8 mouse cellular contexts compared by ENCODE assay signal in the genomic region with DNA sequence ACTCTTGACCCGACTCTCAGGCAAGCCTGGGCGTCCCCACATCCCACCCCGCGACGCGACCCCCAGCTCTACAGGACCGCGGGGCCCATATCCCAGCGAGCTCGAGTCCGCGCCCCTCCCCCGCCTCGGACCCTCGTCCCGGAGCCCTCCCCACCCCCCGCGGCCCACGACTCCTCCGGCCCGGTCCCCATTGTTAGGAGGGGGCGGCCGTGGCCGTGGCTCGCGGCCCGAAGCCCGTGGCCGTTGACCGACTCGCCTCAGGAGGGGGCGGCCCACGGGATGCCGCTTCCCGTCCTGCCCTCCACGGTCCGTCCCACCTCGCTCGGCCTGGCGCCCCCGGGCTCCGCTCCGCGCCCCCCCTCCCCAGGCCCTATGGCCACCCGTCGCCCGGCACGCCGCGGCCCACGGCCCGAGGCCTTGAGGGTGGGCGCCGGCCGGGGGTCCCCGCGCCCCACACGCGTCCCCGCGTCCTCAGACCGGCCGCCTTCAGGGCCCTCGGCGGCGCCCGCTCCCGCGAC. TPM values are rescaled to one million over a fixed set of nuclear protein-coding genes. Genes with fewer than 3 reads are reported as not detected.
DNase-seq lines count a peak whose midpoint lies in the region; ATAC-seq lines count a peak whose summit lies in the region.

A gene (minus strand): TSS at position 111 of the 518 bp plus-strand sequence.

- H3K4me2 ChIP-seq in embryonic facial prominence, embryonic 12.5 days (replicated peaks), result peak within 1 kb of the TSS; percentile 65
- H3K4me2 ChIP-seq in heart, embryonic 12.5 days, result peak within 1 kb of the TSS; percentile 86
- H3K4me2 ChIP-seq in stomach, embryonic 14.5 days (replicated peaks; ENCODE audit: low read depth, low read length), result peak within 1 kb of the TSS; percentile 72

- no peaks in the 10 kb centered on the region for H3K9me3 ChIP-seq in embryonic facial prominence, embryonic 12.5 days
- no peaks in the 10 kb centered on the region for H3K9me3 ChIP-seq in heart, embryonic 12.5 days (replicated peaks)
- H3K9me3 ChIP-seq in stomach, embryonic 14.5 days (ENCODE audit: control insufficient read depth, low read depth, low read length), result no peaks in the 10 kb centered on the region

- H3K27ac ChIP-seq in embryonic facial prominence, embryonic 12.5 days, result peak within 1 kb of the TSS; percentile 58
- H3K27ac ChIP-seq in heart, embryonic 12.5 days (ENCODE audit: poor library complexity, severe bottlenecking), result peak within 1 kb of the TSS; percentile 40
- peak within 1 kb of the TSS; percentile 44 for H3K27ac ChIP-seq in stomach, embryonic 14.5 days (ENCODE audit: low read length)

- no peaks in the 10 kb centered on the region; the same call in 1 of the 2 replicates for H3K36me3 ChIP-seq in embryonic facial prominence, embryonic 12.5 days
- H3K36me3 ChIP-seq in heart, embryonic 12.5 days, result peaks cover 18% of the 10 kb centered on the region; the same call in 1 of the 2 replicates
- H3K36me3 ChIP-seq in stomach, embryonic 14.5 days (ENCODE audit: control insufficient read depth, insufficient read depth, low read length), result no peaks in the 10 kb centered on the region; the same call in 1 of the 2 replicates

- peaks cover 10% of the 10 kb centered on the region for H3K4me1 ChIP-seq in embryonic facial prominence, embryonic 12.5 days
- H3K4me1 ChIP-seq in heart, embryonic 12.5 days (replicated peaks), result peaks cover 14% of the 10 kb centered on the region; the same call in 1 of the 2 replicates
- H3K4me1 ChIP-seq in stomach, embryonic 14.5 days (ENCODE audit: control insufficient read depth, insufficient read depth, low read length), result peaks cover 4% of the 10 kb centered on the region; the same call in 1 of the 2 replicates

- peak within 1 kb of the TSS; percentile 96 for H3K9ac ChIP-seq in embryonic facial prominence, embryonic 12.5 days
- H3K9ac ChIP-seq in heart, embryonic 12.5 days, result peak within 1 kb of the TSS; percentile 98
- H3K9ac ChIP-seq in stomach, embryonic 14.5 days (replicated peaks; ENCODE audit: low read depth, low read length), result peak within 1 kb of the TSS; percentile 91

- no peaks in the 10 kb centered on the region for H3K27me3 ChIP-seq in embryonic facial prominence, embryonic 12.5 days
- H3K27me3 ChIP-seq in heart, embryonic 12.5 days (replicated peaks), result no peaks in the 10 kb centered on the region
- H3K27me3 ChIP-seq in stomach, embryonic 14.5 days (ENCODE audit: control insufficient read depth, insufficient read depth, low read length), result no peaks in the 10 kb centered on the region

- ATAC-seq in embryonic facial prominence, embryonic 12.5 days (ENCODE audit: insufficient number of reproducible peaks, insufficient read depth, low FRiP score, low TSS enrichment), result peak; percentile 76
- peak; percentile 79 for ATAC-seq in heart, embryonic 12.5 days (ENCODE audit: insufficient number of reproducible peaks, low FRiP score)
- peak; percentile 70 for ATAC-seq in stomach, embryonic 14.5 days (ENCODE audit: insufficient number of reproducible peaks, insufficient read depth, low FRiP score, low read depth)

- under 1% methylated on average over 50 of the region's 69 CpGs for WGBS in embryonic facial prominence, embryonic 12.5 days
- under 1% methylated on average over 50 of the region's 69 CpGs for WGBS in heart, embryonic 12.5 days
- 1% methylated on average over 66 of the region's 69 CpGs for WGBS in large intestine, adult 2 months
- 1% methylated on average over 52 of the region's 69 CpGs for WGBS in stomach, embryonic 14.5 days

- DNase-seq in layer of hippocampus, adult 8-10 months (ENCODE audit: low spot score in 2 of 2), result no peak
- no peak for DNase-seq in layer of hippocampus, adult 9-11 months
- no peak for DNase-seq in adrenal gland, adult 2 months
- no peak for DNase-seq in large intestine, adult 2 months (ENCODE audit: low read depth, low spot score)
- peak; percentile 53 for DNase-seq in lung, postnatal 10 days

- H3K4me3 ChIP-seq in embryonic facial prominence, embryonic 12.5 days, result peak within 1 kb of the TSS; percentile 98
- peak within 1 kb of the TSS; percentile 95 for H3K4me3 ChIP-seq in heart, embryonic 12.5 days
- peak within 1 kb of the TSS; percentile 93 for H3K4me3 ChIP-seq in stomach, embryonic 14.5 days (ENCODE audit: low read depth, low read length)

RNA-seq across cellular contexts. Expression of the gene that starts here (rescaled TPM):
- total RNA-seq in layer of hippocampus, adult 8-10 months (2022), result 10 to 100 TPM; 65.0 to 79.8 (median 71.3) TPM
- total RNA-seq in adrenal gland, adult 2 months (2021), result 10 to 100 TPM; 45.1 to 53.3 TPM
- polyA plus RNA-seq in adrenal gland, adult 2 months (2012; rRNA removed), result 128 and 133 TPM in 2 replicates
- polyA plus RNA-seq in embryonic facial prominence, embryonic 12.5 days (2016; fragmentation: Nextera tagmentation; extraction: Ambion mirVana), result 29.7 and 33.3 TPM in 2 replicates
- 18.1 and 20.4 TPM in 2 replicates for polyA plus RNA-seq in heart, embryonic 12.5 days (2016; fragmentation: Nextera tagmentation; extraction: Ambion mirVana)
- polyA plus RNA-seq in large intestine, adult 2 months (2012; rRNA removed), result 31.6 and 51.2 TPM in 2 replicates
- 28.1 and 30.0 TPM in 2 replicates for polyA plus RNA-seq in stomach, embryonic 14.5 days (2014; fragmentation: Nextera tagmentation; extraction: Ambion mirVana)
